In the genomic region with DNA sequence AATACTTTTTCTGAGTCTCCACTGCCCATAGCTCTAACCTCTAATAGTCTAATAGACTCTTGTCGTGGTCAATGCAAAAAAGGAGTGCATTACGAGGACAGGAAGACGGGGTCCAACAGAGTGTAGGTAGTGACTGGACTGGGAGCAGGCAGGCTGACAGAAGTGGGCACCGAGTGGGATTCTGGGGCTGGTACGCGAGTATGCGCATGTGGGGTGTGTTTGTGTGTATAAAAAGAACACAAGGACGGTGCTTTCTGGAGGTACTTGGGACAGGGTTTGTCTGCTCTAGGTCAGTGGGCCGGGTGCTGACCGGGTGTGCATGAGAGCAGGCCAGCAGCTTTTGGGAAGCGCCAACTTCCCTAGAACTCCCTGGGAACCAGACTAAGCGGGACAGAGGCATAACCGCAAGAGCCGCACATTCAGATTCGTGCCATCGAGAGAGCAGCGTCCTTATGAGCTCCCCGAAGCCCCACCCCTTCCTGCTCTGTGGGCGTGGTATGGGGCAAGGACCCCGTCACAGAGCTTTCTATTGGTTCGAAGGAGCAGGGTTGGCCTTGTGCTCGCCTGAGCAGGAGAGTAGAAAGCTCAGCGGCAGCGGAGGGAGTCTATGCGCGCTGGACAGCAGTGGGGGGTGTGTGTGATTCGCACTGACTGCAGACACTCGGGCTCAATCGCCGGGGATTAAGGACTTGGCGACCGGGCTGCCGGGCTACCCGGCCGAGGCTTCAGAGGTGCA, we compare ENCODE assay signal across 7 mouse cellular contexts. TPM values are rescaled to one million over a fixed set of nuclear protein-coding genes. Genes with fewer than 3 reads are reported as not detected.
DNase-seq lines count a peak whose midpoint lies in the region; ATAC-seq and TF ChIP-seq lines count a peak whose summit lies in the region.

A gene (plus strand): TSS at position 608 of the 736 bp plus-strand sequence.

- no peak for TF ChIP-seq CTCF in kidney, adult 2 months (conservative IDR thresholded peaks at IDR 0.05; ENCODE audit: insufficient read depth, insufficient read length, low read depth, low read length)
- TF ChIP-seq CTCF in spleen, adult 2 months (IDR thresholded peaks at IDR 0.05; ENCODE audit: extremely low read depth, insufficient read depth, insufficient read length, insufficient replicate concordance) = no peak

- H3K9me3 ChIP-seq in embryonic facial prominence, embryonic 13.5 days = no peaks in the 10 kb centered on the region
- no peaks in the 10 kb centered on the region for H3K9me3 ChIP-seq in limb, embryonic 12.5 days
- no peaks in the 10 kb centered on the region for H3K9me3 ChIP-seq in midbrain, embryonic 15.5 days

- ATAC-seq in embryonic facial prominence, embryonic 13.5 days (ENCODE audit: insufficient number of reproducible peaks, insufficient read depth, low FRiP score, low TSS enrichment, low read depth) = peak; percentile 86
- peak; percentile 93 for ATAC-seq in limb, embryonic 12.5 days (ENCODE audit: insufficient number of reproducible peaks, insufficient read depth, low FRiP score, low TSS enrichment, low read depth)
- peak; percentile 96 for ATAC-seq in midbrain, embryonic 15.5 days (replicated peaks)

- peak; percentile 86 for DNase-seq in adrenal gland, postnatal 25 days
- peak; percentile 93 to 96 for DNase-seq in heart, adult 18-20 months
- DNase-seq in kidney, adult 2 months = peak; percentile 96
- peak; percentile 76 to 82 for DNase-seq in spleen, adult 2 months (ENCODE audit: low read depth in 1 of 2, low spot score in 2 of 2)

- peaks cover 12% of the 10 kb centered on the region for H3K4me1 ChIP-seq in embryonic facial prominence, embryonic 13.5 days
- H3K4me1 ChIP-seq in kidney, adult 2 months (ENCODE audit: control insufficient read depth, insufficient read depth, low read length) = peaks cover 12% of the 10 kb centered on the region
- peaks cover 14% of the 10 kb centered on the region for H3K4me1 ChIP-seq in limb, embryonic 12.5 days (replicated peaks)
- peaks cover 17% of the 10 kb centered on the region for H3K4me1 ChIP-seq in midbrain, embryonic 15.5 days
- 0 out of 2 replicates have a peak, but pooled peaks cover 2% of the 10 kb centered on the region for H3K4me1 ChIP-seq in spleen, adult 2 months (ENCODE audit: control insufficient read depth, insufficient read depth, insufficient read length)

- H3K27me3 ChIP-seq in embryonic facial prominence, embryonic 13.5 days = peaks cover 41% of the 10 kb centered on the region
- H3K27me3 ChIP-seq in kidney, adult 2 months (replicated peaks; ENCODE audit: control insufficient read depth, insufficient read depth, low read length) = no peaks in the 10 kb centered on the region
- H3K27me3 ChIP-seq in limb, embryonic 12.5 days = peaks cover 78% of the 10 kb centered on the region
- peaks cover 8% of the 10 kb centered on the region; the same call in 1 of the 2 replicates for H3K27me3 ChIP-seq in midbrain, embryonic 15.5 days (replicated peaks)
- peaks cover 2% of the 10 kb centered on the region; the same call in 1 of the 2 replicates for H3K27me3 ChIP-seq in spleen, adult 2 months (ENCODE audit: control insufficient read depth, insufficient read depth, low read length)

- H3K27ac ChIP-seq in embryonic facial prominence, embryonic 13.5 days = peak within 1 kb of the TSS; percentile 88
- H3K27ac ChIP-seq in kidney, adult 2 months (ENCODE audit: insufficient read depth, low read depth, low read length) = peak within 1 kb of the TSS; percentile 65
- H3K27ac ChIP-seq in limb, embryonic 12.5 days = peak within 1 kb of the TSS; percentile 82
- peak within 1 kb of the TSS; percentile 79 for H3K27ac ChIP-seq in midbrain, embryonic 15.5 days
- H3K27ac ChIP-seq in spleen, adult 2 months (ENCODE audit: insufficient read depth, low read length) = peak within 1 kb of the TSS; percentile 60

- H3K4me3 ChIP-seq in embryonic facial prominence, embryonic 13.5 days = peak within 1 kb of the TSS; percentile 65
- H3K4me3 ChIP-seq in kidney, adult 2 months (ENCODE audit: insufficient read depth, low read depth, low read length) = peak within 1 kb of the TSS; percentile 77
- H3K4me3 ChIP-seq in limb, embryonic 12.5 days (replicated peaks) = peak within 1 kb of the TSS; percentile 67
- peak within 1 kb of the TSS; percentile 58 for H3K4me3 ChIP-seq in midbrain, embryonic 15.5 days
- peak within 1 kb of the TSS; percentile 73 for H3K4me3 ChIP-seq in spleen, adult 2 months (ENCODE audit: extremely low read depth, insufficient read depth, insufficient read length)

- TF ChIP-seq POLR2A in kidney, adult 2 months (IDR thresholded peaks at IDR 0.05; ENCODE audit: low read depth, low read length) = no peak
- TF ChIP-seq POLR2A in spleen, adult 2 months (IDR thresholded peaks at IDR 0.05; ENCODE audit: low read depth, low read length) = peak; percentile 47

- WGBS in embryonic facial prominence, embryonic 13.5 days = 28% methylated on average over 35 of the region's 35 CpGs
- 2% methylated on average over 34 of the region's 35 CpGs for WGBS in kidney, adult 2 months
- whole genome bisulfite sequencing in limb, embryonic 12.5 days = 29% methylated on average over 35 of the region's 35 CpGs
- 29% methylated on average over 35 of the region's 35 CpGs for WGBS in midbrain, embryonic 15.5 days
- WGBS in spleen, adult 2 months = 32% methylated on average over 35 of the region's 35 CpGs

- H3K36me3 ChIP-seq in embryonic facial prominence, embryonic 13.5 days = no peaks in the 10 kb centered on the region
- no peaks in the 10 kb centered on the region for H3K36me3 ChIP-seq in kidney, adult 2 months (ENCODE audit: control insufficient read depth, insufficient read depth, low read length)
- H3K36me3 ChIP-seq in limb, embryonic 12.5 days = no peaks in the 10 kb centered on the region
- H3K36me3 ChIP-seq in midbrain, embryonic 15.5 days (replicated peaks) = no peaks in the 10 kb centered on the region
- H3K36me3 ChIP-seq in spleen, adult 2 months (ENCODE audit: control insufficient read depth, insufficient read depth, low read length) = no peaks in the 10 kb centered on the region

- H3K9ac ChIP-seq in embryonic facial prominence, embryonic 13.5 days = peak within 1 kb of the TSS; percentile 94
- peak within 1 kb of the TSS; percentile 93 for H3K9ac ChIP-seq in limb, embryonic 12.5 days (replicated peaks)
- H3K9ac ChIP-seq in midbrain, embryonic 15.5 days = peak within 1 kb of the TSS; percentile 67

- peak within 1 kb of the TSS; percentile 71 for H3K4me2 ChIP-seq in embryonic facial prominence, embryonic 13.5 days
- peak within 1 kb of the TSS; percentile 77 for H3K4me2 ChIP-seq in limb, embryonic 12.5 days
- H3K4me2 ChIP-seq in midbrain, embryonic 15.5 days = peak within 1 kb of the TSS; percentile 69

RNA-seq across cellular contexts. Expression of the gene that starts here (rescaled TPM):
- total RNA-seq in adrenal gland, postnatal 25 days (2021) = 47.3 and 60.8 TPM in 2 replicates
- 56.9 and 60.6 TPM in 2 replicates for polyA plus RNA-seq in embryonic facial prominence, embryonic 13.5 days (2015; fragmentation: Nextera tagmentation; extraction: Ambion mirVana)
- 10 to 100 TPM; 16.3 to 16.4 TPM for total RNA-seq in heart, adult 18-20 months (2021)
- polyA plus RNA-seq in kidney, adult 2 months (2012; rRNA removed) = 27.6 and 30.4 TPM in 2 replicates
- polyA plus RNA-seq in limb, embryonic 12.5 days (2016; fragmentation: Nextera tagmentation; extraction: Ambion mirVana) = 58.3 and 62.7 TPM in 2 replicates
- 25.6 and 31.9 TPM in 2 replicates for polyA plus RNA-seq in midbrain, embryonic 15.5 days (2015; fragmentation: Nextera tagmentation; extraction: Ambion mirVana)
- polyA plus RNA-seq in spleen, adult 2 months (2012; rRNA removed) = 11.5 and 11.9 TPM in 2 replicates

Comparison
In these comparisons a context has a peak if more than half of its experiments do, and no peak if none do; other contexts are left out.
1. Peak in every context shown above with its lines: DNase-seq, ATAC-seq, H3K4me3 ChIP-seq and H3K27ac ChIP-seq.